In genomic region chr9:98442638-98443037, GRCm38 (mm10) we compare ENCODE assay signal across 10 mouse cellular contexts. TPM values are rescaled to one million over a fixed set of nuclear protein-coding genes. Genes with fewer than 3 reads are reported as not detected.
DNase-seq lines count a peak whose midpoint lies in the region; ATAC-seq and TF ChIP-seq lines count a peak whose summit lies in the region.
"Had no signal": no experiment of that assay in that cellular context is flagged by ENCODE, and none has a peak within 500 bp of the region (broad histone marks: within the 10 kb centered on the region; RNA-seq: fewer than 3 reads in every experiment).

No protein-coding gene starts in this region.

- ATAC-seq in forebrain, embryonic 11.5 days (replicated peaks; ENCODE audit: low FRiP score) = no peak
- no peak for ATAC-seq in liver, embryonic 14.5 days (ENCODE audit: insufficient read depth)

- H3K9me3 ChIP-seq in forebrain, embryonic 11.5 days (ENCODE audit: control insufficient read depth, low read length) = no peaks in the 10 kb centered on the region
- H3K9me3 ChIP-seq in forebrain, embryonic 10.5 days = no peaks in the 10 kb centered on the region
- no peaks in the 10 kb centered on the region for H3K9me3 ChIP-seq in liver, embryonic 14.5 days (ENCODE audit: control insufficient read depth, low read length)
- H3K9me3 ChIP-seq: liver, embryonic 15.5 days had no signal

- no peak overlapping the region for H3K4me3 ChIP-seq in forebrain, embryonic 11.5 days (ENCODE audit: low read depth, low read length)
- H3K4me3 ChIP-seq in forebrain, embryonic 10.5 days = no peak overlapping the region
- H3K4me3 ChIP-seq in liver, embryonic 14.5 days (ENCODE audit: insufficient read depth in 1 of 2, low read depth in 2 of 2, low read length in 2 of 2) = no peak overlapping the region
- H3K4me3 ChIP-seq: liver, embryonic 15.5 days had no signal

- TF ChIP-seq CTCF in liver, embryonic 14.5 days (IDR thresholded peaks at IDR 0.05; ENCODE audit: low read depth) = peak; percentile 85

- TF ChIP-seq EP300 in liver, embryonic 14.5 days (IDR thresholded peaks at IDR 0.05; ENCODE audit: low read depth) = no peak

- no peak overlapping the region for H3K27ac ChIP-seq in forebrain, embryonic 11.5 days (ENCODE audit: low read depth, low read length)
- no peak overlapping the region for H3K27ac ChIP-seq in forebrain, embryonic 10.5 days
- no peak overlapping the region for H3K27ac ChIP-seq in liver, embryonic 14.5 days
- H3K27ac ChIP-seq: liver, embryonic 15.5 days had no signal

- H3K4me2 ChIP-seq in forebrain, embryonic 11.5 days (ENCODE audit: low read depth, low read length, severe bottlenecking) = no peak overlapping the region
- H3K4me2 ChIP-seq in liver, embryonic 14.5 days (ENCODE audit: low read depth) = no peak overlapping the region
- H3K4me2 ChIP-seq: liver, embryonic 15.5 days had no signal

- no peaks in the 10 kb centered on the region for H3K36me3 ChIP-seq in forebrain, embryonic 11.5 days (ENCODE audit: control insufficient read depth, insufficient read depth, low read length)
- H3K36me3 ChIP-seq in forebrain, embryonic 10.5 days (replicated peaks) = peaks cover 15% of the 10 kb centered on the region
- H3K36me3 ChIP-seq in liver, embryonic 14.5 days (replicated peaks; ENCODE audit: control insufficient read depth, insufficient read depth, low read depth) = no peaks in the 10 kb centered on the region
- H3K36me3 ChIP-seq: liver, embryonic 15.5 days had no signal

- intact Hi-C loops in left cerebral cortex, postnatal 25 days (cut with DNase I) = loop anchor here (1.0 to 5.0 kb wide), 2 partner anchors 75 to 96 kb away; no protein-coding TSS in a partner anchor
- intact Hi-C loops in left cerebral cortex, postnatal 36 days (cut with DNase I) = loop anchor here (2.0 kb wide), 1 partner anchor 96 kb away; no protein-coding TSS in a partner anchor

- H3K27me3 ChIP-seq in forebrain, embryonic 11.5 days (ENCODE audit: control insufficient read depth, insufficient read depth, low read length) = no peaks in the 10 kb centered on the region; the same call in 1 of the 2 replicates
- H3K27me3 ChIP-seq in forebrain, embryonic 10.5 days (ENCODE audit: poor library complexity, severe bottlenecking) = peaks cover 40% of the 10 kb centered on the region
- H3K27me3 ChIP-seq in liver, embryonic 14.5 days (ENCODE audit: control insufficient read depth, insufficient read depth, low read length) = no peaks in the 10 kb centered on the region
- H3K27me3 ChIP-seq: liver, embryonic 15.5 days had no signal

- no peaks in the 10 kb centered on the region for H3K4me1 ChIP-seq in forebrain, embryonic 11.5 days (replicated peaks; ENCODE audit: control insufficient read depth, insufficient read depth, low read length)
- H3K4me1 ChIP-seq in forebrain, embryonic 10.5 days = peaks cover 12% of the 10 kb centered on the region
- H3K4me1 ChIP-seq in liver, embryonic 14.5 days (replicated peaks; ENCODE audit: control insufficient read depth in 2 of 2, insufficient read depth in 2 of 2, low read length in 1 of 2) = no peaks in the 10 kb centered on the region; a peak in 1 of 4 replicates

- no peak overlapping the region for H3K9ac ChIP-seq in forebrain, embryonic 11.5 days (ENCODE audit: low read length)
- no peak overlapping the region for H3K9ac ChIP-seq in liver, embryonic 14.5 days (replicated peaks)
- H3K9ac ChIP-seq: liver, embryonic 15.5 days had no signal

- DNase-seq in forebrain, embryonic 11.5 days (ENCODE audit: low spot score) = peak; percentile 68
- DNase-seq in forebrain, embryonic 10.5 days (ENCODE audit: extremely low spot score, low spot score) = no peak
- DNase-seq in left cerebral cortex, postnatal 25 days (ENCODE audit: low spot score in 2 of 2) = peak; percentile 24 to 29
- no peak for DNase-seq in left cerebral cortex, postnatal 36 days (ENCODE audit: low spot score in 2 of 2)
- DNase-seq in NIH3T3 (ENCODE audit: low read depth) = peak; percentile 70
- DNase-seq in liver, embryonic 14.5 days (ENCODE audit: low read depth in 3 of 3, low spot score in 3 of 3) = no peak
- DNase-seq in gastrocnemius, postnatal 25 days = no peak
- no peak for DNase-seq in cerebellum, adult 9-10 months

- 44% methylated on average over 5 of the region's 5 CpGs for WGBS in forebrain, embryonic 11.5 days
- 48% methylated on average over 5 of the region's 5 CpGs for whole genome bisulfite sequencing in forebrain, embryonic 10.5 days
- WGBS in liver, embryonic 14.5 days (ENCODE audit: insufficient replicate concordance) = 22% methylated on average over 5 of the region's 5 CpGs

RNA-seq across cellular contexts. Expression of gene Rbp1, which starts 19.9 kb away (rescaled TPM):
- polyA plus RNA-seq in forebrain, embryonic 11.5 days (2014; fragmentation: Nextera tagmentation; extraction: Ambion mirVana) = 24.5 and 29.5 TPM in 2 replicates
- polyA plus RNA-seq in forebrain, embryonic 10.5 days (2016; fragmentation: Nextera tagmentation; extraction: Ambion mirVana) = 27.9 and 30.4 TPM in 2 replicates
- total RNA-seq in left cerebral cortex, postnatal 25 days (2021) = 1 to 10 TPM; 6.8 to 7.3 TPM
- 1 to 10 TPM; 5.4 to 5.7 TPM for total RNA-seq in left cerebral cortex, postnatal 36 days (2021)
- 19.1 and 32.0 TPM in 2 replicates for polyA plus RNA-seq in liver, embryonic 14.5 days (2012; rRNA removed)
- polyA plus RNA-seq in liver, embryonic 14.5 days (2014; fragmentation: Nextera tagmentation; extraction: Ambion mirVana) = 34.1 and 35.5 TPM in 2 replicates
- total RNA-seq in gastrocnemius, postnatal 25 days (2021) = 1 to 10 TPM; 1.8 to 3.0 TPM

RNA-seq across cellular contexts. Expression of gene Rbp2, which starts 43.3 kb away (rescaled TPM):
- polyA plus RNA-seq in forebrain, embryonic 11.5 days (2014; fragmentation: Nextera tagmentation; extraction: Ambion mirVana) = not detected in 2 replicates
- polyA plus RNA-seq in forebrain, embryonic 10.5 days (2016; fragmentation: Nextera tagmentation; extraction: Ambion mirVana) = 0.22 TPM in 1 of 2 replicates, not detected in the other
- total RNA-seq in left cerebral cortex, postnatal 25 days (2021) = not detected
- not detected for total RNA-seq in left cerebral cortex, postnatal 36 days (2021)
- 3.3 and 7.4 TPM in 2 replicates for polyA plus RNA-seq in liver, embryonic 14.5 days (2012; rRNA removed)
- 3.8 and 5.1 TPM in 2 replicates for polyA plus RNA-seq in liver, embryonic 14.5 days (2014; fragmentation: Nextera tagmentation; extraction: Ambion mirVana)
- total RNA-seq in gastrocnemius, postnatal 25 days (2021) = not detected
- polyA plus RNA-seq: spleen, adult 2 months had no signal

Comparison
In these comparisons a context has a peak if more than half of its experiments do, and no peak if none do; other contexts are left out.
1. DNase-seq: peak in forebrain, embryonic 11.5 days (single experiment), left cerebral cortex, postnatal 25 days (2 of 2) and NIH3T3 (single experiment); none in forebrain, embryonic 10.5 days (single experiment), left cerebral cortex, postnatal 36 days (0 of 2), liver, embryonic 14.5 days (0 of 3), gastrocnemius, postnatal 25 days (single experiment) and cerebellum, adult 9-10 months (single experiment).